Mouse (Mus musculus): ENCODE results near the gene Arhgef17. TPM values are rescaled to one million over a fixed set of nuclear protein-coding genes. Genes with fewer than 3 reads are reported as not detected.

The Arhgef17 gene
- total and polyA plus RNA-seq, 3 experiments, result 76.4 to 118 (median 81.7) TPM

DNA sequence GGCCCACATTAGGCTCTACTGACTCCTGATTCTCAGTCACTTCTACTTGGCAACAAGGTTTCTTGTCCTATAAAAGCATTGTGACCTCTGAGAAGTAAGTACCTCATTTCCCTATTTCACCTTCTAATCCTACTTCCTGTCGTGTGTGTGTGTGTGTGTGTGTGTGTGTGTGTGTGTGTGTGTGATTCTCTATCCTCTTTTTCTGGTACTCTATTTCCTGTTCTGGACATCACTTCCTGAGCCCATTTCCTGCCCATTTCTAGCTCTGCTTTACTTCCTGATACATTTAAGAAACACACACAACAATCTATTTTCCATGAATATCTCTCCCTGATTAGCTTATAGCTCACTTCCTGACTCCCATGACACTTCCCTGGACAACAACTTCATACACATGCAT is 56.1 kb downstream of the Arhgef17 start:
- no peak for DNase-seq

- DNase-seq, result no peak
These were observed 58.7 kb downstream of the Arhgef17 start for GRCm38 (mm10) chr7:100873197-100873596.

DNA sequence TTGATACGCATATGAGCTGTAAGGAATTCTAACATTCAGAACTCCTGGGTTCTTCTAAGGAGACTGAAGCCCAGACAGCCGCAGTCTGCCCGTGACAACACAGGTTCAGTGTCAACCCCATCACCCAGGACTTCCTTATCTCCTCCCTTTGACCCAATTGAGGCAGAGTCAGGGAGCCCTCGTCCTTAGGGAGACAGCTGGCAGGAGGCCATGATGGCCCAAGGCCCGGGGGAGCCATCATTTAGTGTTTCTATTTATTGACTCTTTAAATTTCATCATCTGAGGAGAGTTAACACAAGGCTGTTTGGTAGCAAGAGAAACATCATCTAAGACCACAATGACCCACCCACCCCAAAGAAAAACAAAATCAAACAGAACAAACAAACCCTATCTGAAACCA is 60.0 kb downstream of the Arhgef17 start:
- peak; percentile 81 for DNase-seq

- no peak for DNase-seq
These were observed 60.6 kb downstream of the Arhgef17 start for GRCm38 (mm10) chr7:100871355-100871754.

DNA sequence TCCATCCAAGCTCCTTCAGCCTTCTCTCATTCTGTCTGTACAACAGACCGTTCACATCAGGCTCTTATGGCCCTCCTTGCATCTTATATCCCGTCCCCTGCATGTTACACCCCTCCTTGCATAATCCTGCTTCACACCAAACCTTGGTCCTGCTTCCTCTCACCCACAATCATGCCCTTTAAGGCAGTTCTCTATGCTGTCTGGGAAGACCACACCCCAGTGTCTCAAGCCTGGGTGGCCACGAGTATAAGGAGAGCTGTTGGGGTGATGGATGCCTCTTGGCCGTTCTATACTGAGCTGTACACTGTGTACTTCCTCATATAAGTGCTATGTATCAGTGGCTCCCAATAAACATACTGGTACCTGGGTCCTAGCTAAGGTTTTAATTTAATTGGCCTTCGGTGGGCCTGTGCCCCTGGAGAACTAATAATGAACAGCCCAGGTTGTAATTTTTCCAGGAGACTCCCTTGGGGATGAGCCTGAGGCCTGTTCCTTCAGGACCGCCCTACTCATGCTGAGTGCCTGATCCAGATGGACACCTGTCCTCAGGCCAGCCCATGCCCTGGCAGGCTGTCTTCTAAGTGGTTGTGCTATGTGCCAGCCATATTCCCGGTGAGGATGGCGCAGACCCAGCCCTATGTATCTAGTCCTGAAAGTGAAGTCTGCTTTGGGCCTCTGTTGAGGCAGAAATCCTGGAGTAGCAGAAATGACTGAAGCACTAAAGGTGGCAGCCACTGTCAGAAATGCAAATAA is 61.9 kb downstream of the Arhgef17 start:
- no peak for DNase-seq

GRCm38 (mm10) chr7:100868551-100868950 is 63.4 kb downstream of the Arhgef17 start:
- DNase-seq, result no peak

DNA sequence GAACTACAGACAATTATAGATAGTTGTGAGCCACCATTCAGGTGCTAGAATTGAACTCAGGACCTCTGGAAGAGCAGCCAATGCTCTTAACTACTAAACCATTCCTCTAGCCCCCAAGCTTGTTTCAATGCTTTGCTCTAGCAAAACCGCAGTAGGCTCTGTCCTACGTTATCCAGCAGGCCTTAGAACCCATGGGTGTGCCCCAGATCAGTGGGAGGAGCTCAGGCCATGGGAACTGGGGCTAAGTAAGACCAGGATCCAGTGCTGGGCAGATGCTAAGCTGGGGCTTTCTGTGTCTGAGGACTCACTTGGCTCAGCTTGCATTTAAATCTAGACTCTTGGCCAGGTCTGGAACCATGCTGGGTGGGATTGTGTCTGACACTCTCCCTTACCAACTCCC is 64.3 kb downstream of the Arhgef17 start:
- DNase-seq, result no peak

DNA sequence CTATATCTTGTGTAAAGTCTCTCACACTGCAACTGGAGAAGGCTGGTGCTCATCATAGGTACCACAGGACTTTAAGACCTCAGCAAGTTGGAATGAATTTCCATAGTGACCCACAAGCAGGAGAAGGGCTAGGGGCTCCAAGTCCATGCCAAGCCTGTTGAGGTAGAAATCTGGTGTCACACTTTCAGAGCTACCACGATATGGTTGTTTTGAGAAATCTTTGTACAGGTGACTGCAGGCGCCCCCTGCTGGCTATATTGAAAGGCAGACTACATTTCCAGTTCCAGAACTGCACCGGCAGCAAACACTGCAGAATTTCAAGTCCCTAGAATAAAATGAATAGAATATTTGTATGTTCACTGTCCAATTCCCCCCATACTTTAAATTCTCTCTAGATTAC is 65.2 kb downstream of the Arhgef17 start:
- DNase-seq, result peak; percentile 59

GRCm38 (mm10) chr7:100862828-100863638 is 68.9 kb downstream of the Arhgef17 start, which contains the start of gene Relt:
TSS of gene Relt (minus strand) at chr7:100863446.
- DNase-seq, result peak; percentile 95

- no peak for DNase-seq
These were observed 69.6 kb downstream of the Arhgef17 start for GRCm38 (mm10) chr7:100862353-100862752.

DNA sequence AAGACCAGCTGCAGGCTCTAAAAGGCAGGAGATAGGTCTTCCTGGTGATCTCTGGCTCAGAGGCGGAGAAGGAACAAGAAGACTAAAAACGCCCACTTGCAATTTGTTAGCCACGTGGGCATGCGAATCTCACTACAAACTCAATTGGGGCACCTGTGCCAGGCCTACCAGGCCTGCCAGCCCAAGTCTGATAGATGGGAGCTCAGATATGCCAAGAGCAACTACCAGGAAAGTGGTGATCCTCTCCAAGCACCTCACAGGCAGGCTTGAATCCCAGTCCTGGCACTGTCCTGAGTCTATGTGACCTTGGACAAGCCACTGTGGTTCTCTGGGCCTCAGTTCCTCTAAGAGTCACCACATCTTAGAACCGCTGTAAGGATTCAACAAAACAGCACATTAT is 70.7 kb downstream of the Arhgef17 start:
- no peak for DNase-seq

DNA sequence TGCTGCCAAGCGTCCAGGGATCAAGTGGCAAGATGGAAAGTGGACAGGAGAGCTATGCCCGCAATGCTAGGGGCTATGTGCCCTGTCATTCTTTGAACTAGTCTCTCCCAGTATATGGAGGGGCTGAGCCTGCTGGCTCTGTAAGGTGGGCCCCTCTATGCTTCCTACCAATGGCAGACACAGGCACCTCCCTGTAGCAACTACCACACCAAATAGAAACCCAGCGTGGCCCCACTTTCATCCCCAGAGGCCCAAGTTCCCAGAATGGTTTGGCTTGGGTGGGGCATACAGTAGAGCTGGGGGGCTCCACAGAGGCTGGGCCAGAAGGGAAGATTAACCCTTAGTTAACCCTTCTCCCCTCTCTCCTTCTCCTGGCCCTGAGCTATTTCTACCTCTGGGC is 71.5 kb downstream of the Arhgef17 start:
- no peak for DNase-seq

GRCm38 (mm10) chr7:100855795-100856573 is 75.9 kb downstream of the Arhgef17 start:
- DNase-seq, result no peak

DNA sequence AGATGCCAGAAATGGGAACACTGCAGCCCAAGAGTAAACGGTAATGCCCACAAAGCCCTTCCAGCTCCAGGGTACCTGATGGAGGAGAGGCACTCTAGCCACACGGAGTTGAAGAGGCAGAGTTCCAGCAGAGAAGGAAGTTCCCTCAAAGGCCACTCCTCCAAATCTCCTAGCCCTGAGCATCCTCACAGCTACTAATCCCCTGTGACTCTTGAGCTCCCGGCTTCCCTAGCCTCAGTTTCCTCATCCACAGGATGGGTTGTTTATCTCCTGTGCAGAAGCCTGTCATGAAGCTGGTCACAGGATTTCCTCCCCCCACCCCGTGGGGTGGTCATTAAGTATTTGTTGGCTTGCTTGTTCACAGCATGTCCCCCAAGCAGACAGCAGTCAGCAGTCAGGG is 76.6 kb downstream of the Arhgef17 start:
- DNase-seq, result no peak

GRCm38 (mm10) chr7:100854861-100855260 is 77.0 kb downstream of the Arhgef17 start:
- DNase-seq, result no peak

DNA sequence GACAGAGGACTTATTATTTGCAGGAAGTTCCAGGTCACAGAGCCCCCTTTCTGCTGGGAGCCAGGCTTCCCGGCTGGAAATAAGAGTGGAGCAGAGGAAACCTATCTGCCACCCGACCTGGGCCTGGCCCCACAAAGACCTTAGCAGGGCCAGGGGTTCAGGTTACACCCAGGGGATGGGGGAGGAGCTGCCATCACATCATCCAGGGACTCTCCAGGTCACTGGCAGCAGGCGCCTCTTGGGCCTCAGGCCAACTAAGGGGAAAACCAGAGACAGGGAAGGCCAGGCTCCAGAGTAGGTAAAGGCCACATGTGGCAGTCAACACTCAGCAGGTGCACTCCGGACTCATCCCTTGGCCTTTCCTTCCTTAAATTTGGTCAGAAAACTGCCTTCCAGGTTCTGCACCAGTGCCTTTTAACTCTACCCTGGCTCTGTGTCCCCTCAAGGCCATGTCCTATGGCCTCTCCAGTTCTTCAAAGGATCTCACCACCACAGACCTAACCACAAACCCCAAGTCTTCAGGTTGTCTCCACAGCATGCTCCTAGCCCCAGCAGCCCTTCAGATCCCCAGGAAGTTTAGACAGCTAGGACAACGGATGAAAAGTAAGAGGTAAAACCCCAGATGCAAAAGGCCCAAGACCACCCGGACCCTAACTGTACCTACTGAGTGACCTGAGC is 77.6 kb downstream of the Arhgef17 start:
- no peak for DNase-seq

GRCm38 (mm10) chr7:100853396-100853795 is 78.5 kb downstream of the Arhgef17 start:
- DNase-seq, result no peak

DNA sequence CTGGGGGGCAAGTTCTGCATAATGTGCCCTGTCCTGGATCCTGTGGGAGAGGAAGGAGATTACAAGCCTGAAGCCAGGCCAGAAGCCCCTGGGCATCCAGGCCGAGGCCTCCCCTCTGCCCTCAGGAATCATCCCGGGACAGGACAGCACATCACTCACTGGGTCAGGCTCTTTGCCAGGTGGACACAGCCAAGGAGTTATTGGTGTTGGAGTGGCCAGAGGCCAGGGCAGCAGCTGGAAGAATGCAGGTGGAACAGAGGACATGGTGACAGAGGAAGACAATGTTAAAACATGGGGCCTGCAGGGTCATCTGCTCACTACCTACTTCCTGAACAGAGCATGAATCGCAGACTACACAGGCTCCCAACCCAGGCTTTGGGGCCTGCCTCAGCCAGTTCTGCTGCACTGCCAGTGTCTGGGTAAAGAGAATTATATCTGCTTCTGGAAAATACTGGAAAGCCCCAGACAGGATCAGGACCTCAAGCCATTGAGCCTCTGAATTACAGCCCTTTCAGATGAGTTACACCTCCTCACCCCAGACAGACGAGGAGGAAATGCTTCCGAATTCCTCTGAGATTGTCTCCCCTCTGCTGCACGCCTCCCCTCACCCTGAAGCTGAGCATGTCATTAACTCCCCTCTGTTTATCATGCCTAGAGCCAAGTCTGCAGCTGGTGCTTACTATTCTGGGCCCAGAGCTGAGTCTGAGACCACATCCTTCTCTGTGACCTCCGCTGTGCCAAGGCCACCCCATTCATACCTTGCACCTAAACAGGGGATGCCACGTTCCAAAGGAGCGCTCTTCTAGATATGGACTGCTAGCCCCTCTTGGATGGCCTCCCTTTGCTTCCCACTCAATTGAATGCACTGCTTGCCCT is 80.2 kb downstream of the Arhgef17 start:
- DNase-seq, result no peak

DNA sequence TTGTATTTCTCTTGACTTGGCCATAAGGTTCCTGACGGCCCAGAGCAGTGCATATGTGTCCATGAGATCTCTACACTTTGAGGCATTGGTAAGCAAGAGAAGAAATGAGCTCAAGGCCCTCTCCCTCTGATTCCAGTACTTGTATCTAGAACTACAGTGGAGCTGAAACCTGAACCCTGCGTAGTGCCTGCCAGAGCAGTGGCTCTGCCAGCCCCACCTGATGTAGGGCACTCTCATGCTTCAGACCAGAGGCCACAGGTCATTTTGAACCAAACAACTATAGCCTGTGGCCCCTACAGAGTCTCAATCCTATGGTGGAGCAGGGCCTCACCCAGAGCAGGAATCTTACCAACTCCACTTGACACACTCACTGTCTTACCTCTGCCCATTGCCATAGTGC is 82.4 kb downstream of the Arhgef17 start:
- DNase-seq, result no peak

DNA sequence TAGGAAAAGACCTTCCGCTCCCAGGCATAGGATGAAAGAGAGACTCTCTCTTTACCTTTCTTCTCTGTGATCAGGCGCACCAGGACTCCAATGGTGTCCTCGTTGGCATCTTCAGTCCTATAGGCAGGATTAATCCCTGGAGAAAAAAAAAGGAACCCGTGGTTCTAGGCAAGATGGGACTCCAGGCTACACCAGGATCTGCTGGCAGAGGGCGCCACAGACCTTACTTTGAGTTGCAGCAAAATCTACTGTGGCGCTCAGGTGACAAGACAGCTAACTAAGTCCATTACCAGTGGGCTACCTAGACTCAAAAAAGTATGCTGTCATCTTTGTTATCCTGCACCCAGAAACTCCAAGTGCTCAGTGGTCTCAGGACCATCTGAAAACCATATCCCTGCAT is 83.2 kb downstream of the Arhgef17 start:
- peak; percentile 77 for DNase-seq

GRCm38 (mm10) chr7:100847131-100847530 is 84.8 kb downstream of the Arhgef17 start:
- DNase-seq, result no peak
